Mouse (Mus musculus): ENCODE measurements around the gene Syt7. TPM values are rescaled to one million over a fixed set of nuclear protein-coding genes. Genes with fewer than 3 reads are reported as not detected.

Gene Syt7
- polyA plus RNA-seq, 1 experiment from 2014 or later = 4.4 TPM

DNA sequence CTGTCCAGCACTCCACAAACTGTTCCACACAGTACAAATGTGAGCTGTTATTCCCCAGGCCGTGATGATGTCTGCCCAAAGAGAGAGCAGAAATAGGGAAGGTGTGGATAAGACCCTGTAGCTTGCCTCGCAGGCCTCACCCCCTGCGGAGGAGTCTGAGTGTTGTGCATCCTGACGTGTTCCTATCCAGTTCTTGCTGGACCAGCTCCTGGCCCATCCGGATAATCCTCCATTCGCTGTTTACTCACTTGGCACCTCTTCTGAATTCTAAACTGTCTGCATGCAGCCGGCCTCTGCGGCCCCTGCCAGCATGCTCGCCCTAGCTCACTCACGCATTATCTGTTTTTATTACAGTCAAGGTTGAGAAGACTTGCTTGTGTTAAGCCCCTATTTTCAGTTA, 15.5 kb downstream of the Syt7 start:
- no peak for ATAC-seq
- Histone ChIP-seq H3K27ac (no peak overlapping the region), H3K27me3 (no peaks in the 10 kb centered on the region), H3K36me3 (ENCODE audit: poor library complexity, severe bottlenecking) (no peaks in the 10 kb centered on the region), H3K9ac (no peak overlapping the region), H3K4me2 (no peak overlapping the region), H3K4me3 (no peak overlapping the region), H3K4me1 (peaks cover 18% of the 10 kb centered on the region), H3K9me3 (replicated peaks) (no peaks in the 10 kb centered on the region)
- 65% methylated on average over 10 of the region's 10 CpGs for WGBS

DNA sequence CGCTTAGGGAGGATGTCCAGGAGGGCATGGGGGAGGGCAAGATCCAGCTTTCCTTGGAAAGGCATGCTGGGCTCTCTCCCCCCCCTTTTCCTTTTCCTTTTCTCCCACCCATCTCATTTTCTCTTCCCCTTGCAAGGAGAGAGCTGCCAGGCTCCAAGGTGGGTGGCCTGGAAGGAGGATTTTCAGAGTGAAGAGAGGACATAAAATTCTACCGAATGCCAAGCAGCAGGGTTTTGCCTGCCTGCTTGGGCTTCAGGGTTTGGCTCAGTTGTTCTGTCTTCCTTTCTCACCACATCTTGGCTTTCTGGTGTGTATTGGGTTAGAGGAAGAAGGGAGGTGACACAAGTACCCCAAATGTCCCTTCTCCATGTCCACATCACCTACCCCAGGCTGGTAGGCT, 16.0 kb downstream of the Syt7 start:
- Histone ChIP-seq H3K27ac (no peak overlapping the region), H3K27me3 (no peaks in the 10 kb centered on the region), H3K4me2 (no peak overlapping the region), H3K4me1 (peaks cover 18% of the 10 kb centered on the region), H3K36me3 (ENCODE audit: poor library complexity, severe bottlenecking) (no peaks in the 10 kb centered on the region), H3K4me3 (no peak overlapping the region), H3K9ac (no peak overlapping the region), H3K9me3 (replicated peaks) (no peaks in the 10 kb centered on the region)
- 62% methylated on average over 2 of the region's 2 CpGs for WGBS
- no peak for ATAC-seq

DNA sequence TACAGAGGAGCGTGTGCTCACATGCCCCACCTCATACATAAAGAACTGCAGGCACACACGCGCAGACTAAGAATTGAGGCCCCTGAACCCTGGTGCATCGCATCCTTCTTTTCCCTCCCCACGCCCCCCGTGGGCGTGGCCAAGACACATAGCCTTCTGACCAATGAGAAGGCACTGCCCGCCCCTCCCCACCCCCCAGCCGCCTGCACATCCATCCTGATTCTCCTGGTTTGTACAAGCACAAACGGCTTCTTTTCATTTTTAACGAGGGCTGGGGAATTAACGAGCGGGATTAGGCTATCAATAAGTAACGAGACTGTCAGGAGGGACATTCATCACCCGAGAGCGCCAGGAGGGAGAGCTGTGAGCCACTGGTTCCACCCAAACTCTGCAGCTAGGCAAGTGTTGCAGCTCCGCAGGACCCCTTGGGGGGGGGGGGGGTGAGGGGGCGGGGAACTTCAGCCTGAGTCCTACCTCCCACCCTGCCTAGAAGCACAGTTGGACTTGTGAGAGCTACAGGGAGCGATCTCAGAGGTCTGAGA, 24.9 kb downstream of the Syt7 start:
- H3K36me3 ChIP-seq (ENCODE audit: poor library complexity, severe bottlenecking) = 0 out of 2 replicates have a peak, but pooled peaks cover 5% of the 10 kb centered on the region
- peak overlapping the region; percentile 50; the same call in 1 of the 2 replicates for H3K9ac ChIP-seq
- ATAC-seq = peak; percentile 93
- peak overlapping the region; percentile 38 for H3K4me3 ChIP-seq
- H3K27me3 ChIP-seq = no peaks in the 10 kb centered on the region
- H3K4me1 ChIP-seq = peaks cover 44% of the 10 kb centered on the region
- H3K4me2 ChIP-seq = peak overlapping the region; percentile 60
- 0% methylated on average over 17 of the region's 19 CpGs for WGBS
- H3K9me3 ChIP-seq (replicated peaks) = no peaks in the 10 kb centered on the region
- peak overlapping the region; percentile 86 for H3K27ac ChIP-seq

DNA sequence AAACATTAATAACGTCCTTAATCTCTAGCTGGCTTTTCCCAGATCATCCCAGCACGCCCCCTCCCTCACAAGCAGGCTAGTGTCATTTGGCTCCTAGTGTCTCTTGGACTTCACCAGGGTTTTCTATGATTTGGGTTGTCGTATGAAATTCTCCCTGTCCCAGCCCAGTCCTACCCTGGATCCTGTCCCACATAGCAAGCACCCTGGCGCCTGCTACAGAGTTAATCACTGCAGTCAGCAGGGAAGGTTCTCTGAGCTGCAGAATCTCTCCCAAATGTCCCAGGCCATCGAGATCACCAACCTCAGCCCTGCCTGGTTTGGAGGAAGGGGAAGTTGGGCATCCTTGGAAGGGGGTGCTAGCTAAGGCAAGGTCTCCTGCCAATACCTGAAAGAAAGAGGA, 26.6 kb downstream of the Syt7 start:
- Histone ChIP-seq H3K9me3 (replicated peaks) (no peaks in the 10 kb centered on the region), H3K4me3 (no peak overlapping the region), H3K27me3 (no peaks in the 10 kb centered on the region), H3K4me1 (peaks cover 44% of the 10 kb centered on the region), H3K27ac (no peak overlapping the region), H3K9ac (no peak overlapping the region), H3K36me3 (ENCODE audit: poor library complexity, severe bottlenecking) (0 out of 2 replicates have a peak, but pooled peaks cover 5% of the 10 kb centered on the region), H3K4me2 (no peak overlapping the region)
- ATAC-seq = no peak
- WGBS = 82% methylated on average over 5 of the region's 5 CpGs

DNA sequence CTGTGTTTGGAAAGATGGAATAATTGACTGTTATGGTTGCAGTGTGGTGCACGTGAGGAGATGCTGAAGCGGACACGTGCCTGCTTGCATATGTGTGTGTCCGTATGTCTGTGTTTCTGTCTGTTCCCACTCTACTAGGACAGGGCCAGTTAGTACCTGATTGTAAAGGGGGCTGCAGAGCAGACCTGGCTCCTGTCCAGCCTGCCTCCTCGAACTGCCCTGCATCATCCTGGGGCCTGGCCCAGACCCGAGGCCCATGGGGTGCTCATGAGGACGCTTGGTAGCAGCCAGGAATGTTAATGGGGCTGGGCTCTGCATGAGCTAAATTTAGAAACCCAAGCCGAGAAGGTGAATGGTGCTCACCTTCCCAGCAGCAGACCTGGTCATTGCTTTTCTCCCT, 28.0 kb downstream of the Syt7 start:
- ATAC-seq = no peak
- Histone ChIP-seq H3K27me3 (no peaks in the 10 kb centered on the region), H3K4me1 (peaks cover 50% of the 10 kb centered on the region), H3K36me3 (ENCODE audit: poor library complexity, severe bottlenecking) (0 out of 2 replicates have a peak, but pooled peaks cover 5% of the 10 kb centered on the region), H3K9ac (no peak overlapping the region; the same call in 1 of the 2 replicates), H3K27ac (0 out of 2 replicates have a peak overlapping the region, but pooled peaks have one; percentile 4), H3K4me3 (no peak overlapping the region), H3K9me3 (replicated peaks) (no peaks in the 10 kb centered on the region), H3K4me2 (no peak overlapping the region)
- WGBS = 52% methylated on average over 8 of the region's 8 CpGs

DNA sequence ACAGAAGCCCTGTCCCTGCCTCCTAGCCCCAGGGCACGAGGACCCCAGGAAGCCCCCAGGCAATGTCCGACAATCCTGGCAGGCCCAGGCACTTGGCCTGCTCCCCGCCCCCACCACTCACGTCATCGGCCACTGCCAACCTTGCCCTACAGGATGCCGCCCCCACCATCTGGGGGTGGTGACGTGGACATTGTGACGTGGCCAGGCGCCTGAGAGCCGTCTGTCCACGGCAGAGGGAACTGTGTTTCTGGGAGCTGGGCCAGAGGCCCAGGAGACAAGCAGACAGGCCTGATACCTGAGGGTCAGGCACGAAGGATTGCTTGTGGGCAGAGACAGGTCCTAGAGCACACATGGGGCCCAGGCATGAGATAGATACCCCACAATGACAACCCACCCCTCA, 28.5 kb downstream of the Syt7 start:
- H3K27ac ChIP-seq = no peak overlapping the region
- no peak for ATAC-seq
- H3K4me2 ChIP-seq = no peak overlapping the region
- H3K9ac ChIP-seq = no peak overlapping the region
- 75% methylated on average over 12 of the region's 12 CpGs for WGBS
- H3K27me3 ChIP-seq = no peaks in the 10 kb centered on the region
- no peak overlapping the region for H3K4me3 ChIP-seq
- H3K4me1 ChIP-seq = peaks cover 50% of the 10 kb centered on the region
- 0 out of 2 replicates have a peak, but pooled peaks cover 5% of the 10 kb centered on the region for H3K36me3 ChIP-seq (ENCODE audit: poor library complexity, severe bottlenecking)
- H3K9me3 ChIP-seq (replicated peaks) = no peaks in the 10 kb centered on the region

DNA sequence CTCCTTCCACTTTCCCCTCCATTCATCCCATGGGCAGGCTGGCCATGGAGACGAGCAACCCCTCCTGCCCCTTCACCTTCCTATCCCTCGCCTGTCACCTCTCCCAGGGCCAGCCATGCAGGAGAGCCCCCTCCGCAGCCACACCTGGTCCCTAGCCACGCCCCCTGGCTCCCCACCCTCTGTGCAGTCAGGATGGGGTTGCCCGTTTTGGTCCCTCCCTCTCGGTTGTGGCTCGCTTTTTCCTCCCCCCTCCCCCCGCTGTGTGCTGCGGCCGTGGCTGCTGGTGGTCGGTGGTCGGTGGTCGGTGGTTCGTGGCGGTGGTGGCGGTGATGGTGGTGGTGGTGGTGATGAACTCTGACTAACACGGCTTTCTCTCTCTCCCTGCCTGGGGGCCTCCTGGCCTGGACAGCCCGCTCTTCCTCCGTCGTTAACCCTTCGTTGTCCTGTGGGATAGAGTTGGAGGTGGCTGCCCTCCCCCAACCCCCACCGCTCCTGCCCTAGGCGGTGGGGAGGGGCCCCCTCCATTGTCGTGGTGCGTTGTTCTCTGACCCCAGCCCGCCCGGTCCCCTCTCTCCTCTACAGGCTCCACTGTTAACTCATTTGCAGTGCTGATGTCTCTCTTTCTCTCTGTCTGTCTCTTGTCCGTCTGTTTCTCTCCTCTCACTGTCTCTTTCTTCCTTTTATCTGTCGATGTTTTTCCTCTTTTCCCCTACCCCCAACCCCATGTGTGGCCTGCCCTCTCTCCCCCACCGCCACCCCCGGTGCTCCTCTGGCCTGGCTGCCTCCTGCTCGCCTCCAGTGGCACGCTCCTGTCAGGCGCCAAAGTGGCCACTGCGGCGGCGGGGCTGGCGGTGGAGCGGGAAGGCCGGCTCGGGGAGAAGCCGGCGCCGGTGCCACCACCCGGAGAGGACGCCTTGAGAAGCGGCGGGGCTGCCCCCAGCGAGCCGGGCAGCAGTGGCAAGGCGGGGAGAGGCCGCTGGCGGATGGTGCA, 33.4 kb downstream of the Syt7 start:
- ATAC-seq = peak; percentile 44
- Histone ChIP-seq H3K4me2 (peak overlapping the region; percentile 60), H3K4me3 (peak overlapping the region; percentile 28), H3K4me1 (peaks cover 27% of the 10 kb centered on the region), H3K27ac (no peak overlapping the region), H3K9me3 (replicated peaks) (no peaks in the 10 kb centered on the region), H3K9ac (peak overlapping the region; percentile 50), H3K36me3 (ENCODE audit: poor library complexity, severe bottlenecking) (0 out of 2 replicates have a peak, but pooled peaks cover 5% of the 10 kb centered on the region), H3K27me3 (peaks cover 6% of the 10 kb centered on the region; the same call in 1 of the 2 replicates)
- WGBS = 4% methylated on average over 53 of the region's 53 CpGs

DNA sequence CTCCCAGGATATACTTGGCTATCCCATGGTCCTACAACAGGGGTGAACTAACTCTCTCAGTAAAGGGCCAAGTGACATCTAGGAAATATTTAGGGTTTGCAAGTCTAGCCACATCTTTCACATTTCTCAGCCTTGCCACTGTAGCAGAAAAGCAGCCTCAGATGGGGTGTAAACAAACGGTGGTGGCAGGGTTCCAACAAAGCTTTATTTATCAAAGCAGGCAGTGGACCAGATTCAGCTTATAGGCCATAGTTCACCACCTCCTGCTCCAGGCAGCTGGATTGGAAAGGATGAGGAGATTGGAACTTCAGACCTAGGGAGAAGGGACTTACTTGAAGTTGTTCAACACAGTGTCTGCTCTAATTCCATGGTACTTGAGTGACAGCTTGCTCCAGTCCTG, 35.9 kb downstream of the Syt7 start:
- no peak overlapping the region for H3K27ac ChIP-seq
- no peaks in the 10 kb centered on the region for H3K36me3 ChIP-seq (ENCODE audit: poor library complexity, severe bottlenecking)
- WGBS = 54% methylated on average over 1 of the region's 1 CpGs
- H3K9me3 ChIP-seq (replicated peaks) = no peaks in the 10 kb centered on the region
- peaks cover 24% of the 10 kb centered on the region for H3K4me1 ChIP-seq
- H3K4me2 ChIP-seq = no peak overlapping the region
- H3K9ac ChIP-seq = no peak overlapping the region
- ATAC-seq = no peak
- peaks cover 6% of the 10 kb centered on the region; the same call in 1 of the 2 replicates for H3K27me3 ChIP-seq
- H3K4me3 ChIP-seq = no peak overlapping the region

DNA sequence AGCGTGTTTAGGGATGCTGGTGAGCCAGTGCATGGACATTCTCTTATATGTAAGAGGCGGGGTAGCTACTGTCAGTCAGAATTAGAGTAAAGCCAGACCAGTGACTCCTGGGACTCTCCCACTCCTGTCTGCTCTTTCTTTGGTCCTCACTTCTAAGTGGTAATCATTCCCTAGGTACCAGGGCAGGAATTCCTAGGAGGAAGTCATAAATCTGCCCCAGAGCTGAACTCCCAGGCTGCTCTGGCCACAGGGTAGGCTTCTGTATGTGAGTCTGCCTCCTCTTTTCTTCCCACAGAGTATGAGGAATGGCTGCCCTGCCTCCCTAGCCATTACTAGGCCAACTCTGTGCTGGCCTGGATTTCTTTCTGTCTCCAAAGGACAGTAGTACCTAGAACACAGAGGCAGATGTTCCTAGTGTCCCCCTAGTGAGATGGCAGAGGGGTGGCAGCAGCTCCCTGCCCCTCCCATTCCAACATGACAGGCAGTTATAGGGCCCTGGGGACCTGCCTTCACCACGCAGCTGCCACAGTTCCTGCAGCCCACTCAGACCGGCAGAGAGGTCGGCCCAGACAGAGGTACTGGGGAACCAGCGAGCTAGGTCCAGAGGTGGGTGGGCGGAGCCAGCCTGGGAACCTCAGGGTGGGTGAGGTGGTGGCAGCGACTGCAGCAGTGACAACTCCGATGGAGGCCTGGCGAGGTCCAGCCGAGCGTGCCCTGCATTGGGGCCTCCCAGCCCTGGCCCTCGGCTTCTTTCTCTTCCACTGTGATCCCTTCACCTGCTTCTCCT, 36.8 kb downstream of the Syt7 start:
- H3K4me2 ChIP-seq = no peak overlapping the region
- no peak overlapping the region for H3K9ac ChIP-seq
- ATAC-seq = no peak
- no peaks in the 10 kb centered on the region for H3K36me3 ChIP-seq (ENCODE audit: poor library complexity, severe bottlenecking)
- 50% methylated on average over 13 of the region's 13 CpGs for WGBS
- H3K4me1 ChIP-seq = peaks cover 33% of the 10 kb centered on the region
- H3K27ac ChIP-seq = no peak overlapping the region; the same call in 1 of the 2 replicates
- peaks cover 6% of the 10 kb centered on the region; the same call in 1 of the 2 replicates for H3K27me3 ChIP-seq
- no peak overlapping the region for H3K4me3 ChIP-seq
- no peaks in the 10 kb centered on the region for H3K9me3 ChIP-seq (replicated peaks)

DNA sequence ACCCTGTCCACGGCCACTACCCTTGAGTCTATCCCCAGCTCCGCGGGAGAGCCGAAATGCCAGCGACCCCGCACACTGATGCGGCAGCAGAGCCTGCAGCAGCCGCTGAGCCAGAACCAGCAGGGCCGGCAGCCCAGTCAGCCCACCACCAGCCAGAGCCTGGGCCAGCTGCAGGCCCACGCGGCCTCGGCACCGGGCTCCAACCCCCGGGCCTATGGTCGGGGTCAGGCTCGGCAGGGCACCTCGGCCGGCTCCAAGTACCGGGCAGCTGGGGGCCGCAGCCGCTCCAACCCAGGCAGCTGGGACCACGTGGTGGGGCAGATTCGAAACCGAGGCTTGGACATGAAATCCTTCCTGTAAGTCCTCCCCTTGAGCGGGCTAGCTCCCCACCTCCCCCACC, 37.4 kb downstream of the Syt7 start:
- no peak for ATAC-seq
- WGBS = 45% methylated on average over 25 of the region's 25 CpGs
- Histone ChIP-seq H3K27ac (no peak overlapping the region), H3K4me1 (peaks cover 37% of the 10 kb centered on the region), H3K4me2 (no peak overlapping the region), H3K4me3 (no peak overlapping the region), H3K9me3 (replicated peaks) (no peaks in the 10 kb centered on the region), H3K27me3 (peaks cover 6% of the 10 kb centered on the region; the same call in 1 of the 2 replicates), H3K36me3 (ENCODE audit: poor library complexity, severe bottlenecking) (no peaks in the 10 kb centered on the region), H3K9ac (no peak overlapping the region)

DNA sequence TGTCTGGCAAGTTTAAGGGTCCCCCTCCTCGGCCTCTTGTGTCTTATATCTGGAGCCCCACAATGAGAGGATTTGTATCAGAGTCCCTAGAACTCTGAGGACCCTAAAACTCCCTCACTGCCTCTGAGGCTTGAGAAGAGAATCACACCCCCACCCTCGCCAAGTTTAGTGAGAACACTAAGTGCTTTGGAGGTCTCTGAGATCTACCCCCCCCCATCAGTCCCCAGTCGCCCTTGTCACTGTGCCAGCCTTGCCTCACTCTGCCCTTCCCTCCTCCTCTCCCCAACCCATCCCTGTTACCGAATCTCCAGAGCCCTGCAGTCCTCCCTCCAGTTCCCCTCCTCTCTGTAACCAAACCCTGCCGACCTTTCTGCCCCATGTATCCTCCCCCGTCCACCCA, 37.9 kb downstream of the Syt7 start:
- Histone ChIP-seq H3K4me1 (peaks cover 37% of the 10 kb centered on the region), H3K9ac (no peak overlapping the region), H3K27me3 (peaks cover 6% of the 10 kb centered on the region; the same call in 1 of the 2 replicates), H3K9me3 (replicated peaks) (no peaks in the 10 kb centered on the region), H3K36me3 (ENCODE audit: poor library complexity, severe bottlenecking) (no peaks in the 10 kb centered on the region), H3K4me2 (no peak overlapping the region), H3K27ac (no peak overlapping the region), H3K4me3 (no peak overlapping the region)
- 54% methylated on average over 6 of the region's 6 CpGs for WGBS
- ATAC-seq = no peak

Data from forebrain, embryonic 13.5 days (tissue).